Mouse (Mus musculus): ENCODE results near the gene Nos1ap. TPM values are rescaled to one million over a fixed set of nuclear protein-coding genes. Genes with fewer than 3 reads are reported as not detected.
A peak's percentile ranks its signal among the peaks of the same experiment; 100 is the strongest.

Nos1ap gene
- polyA plus RNA-seq, 1 experiment from 2014 or later: 14.2 TPM

- Histone ChIP-seq H3K27ac (no peak overlapping the region), H3K9me3 (no peaks in the 10 kb centered on the region), H3K4me1 (replicated peaks) (peaks cover 15% of the 10 kb centered on the region), H3K36me3 (no peaks in the 10 kb centered on the region), H3K4me3 (no peak overlapping the region), H3K27me3 (ENCODE audit: insufficient read depth, poor library complexity, severe bottlenecking) (no peaks in the 10 kb centered on the region)
- WGBS: 94% methylated on average over 7 of the region's 7 CpGs
- no peak for DNase-seq (ENCODE audit: low spot score)
Observed at GRCm38 (mm10) chr1:170368864-170369263, 220.8 kb downstream of the Nos1ap start.

DNA sequence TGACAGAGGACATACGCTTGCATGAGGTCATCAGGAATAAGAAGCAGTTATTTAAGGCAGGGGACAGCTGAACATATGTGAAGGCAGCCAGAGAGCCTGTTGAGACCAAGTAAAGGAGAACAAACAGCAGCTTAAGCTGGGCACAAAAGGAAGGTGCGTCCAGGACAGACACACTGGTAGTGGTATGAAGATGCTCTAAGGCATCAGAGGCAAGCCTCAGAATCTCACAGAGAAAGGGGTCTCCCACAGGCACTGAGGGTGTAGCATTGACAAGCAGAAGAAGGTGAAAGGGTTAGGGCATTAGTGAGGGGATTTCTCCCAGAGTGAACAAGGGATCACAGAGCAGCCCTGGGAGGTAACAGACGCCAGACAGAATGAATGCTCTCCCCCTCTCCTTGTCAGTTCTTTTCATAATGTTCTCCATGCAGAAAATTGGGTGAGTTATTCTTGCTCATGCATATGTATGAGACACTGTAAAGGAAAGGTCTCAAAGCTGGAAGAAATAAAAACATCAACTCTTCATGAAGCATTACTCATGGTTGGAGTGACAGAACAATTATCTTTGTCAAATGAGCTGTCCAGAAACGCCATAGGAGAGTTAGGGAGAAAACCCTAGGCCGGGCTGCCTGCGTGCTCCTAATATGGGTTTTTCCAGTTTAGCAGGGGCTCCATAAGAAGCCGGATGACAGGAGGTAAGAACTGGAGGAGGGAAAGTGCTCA is 222.5 kb downstream of the Nos1ap start:
- peak overlapping the region; percentile 67 for H3K27ac ChIP-seq
- H3K4me1 ChIP-seq (replicated peaks): peaks cover 15% of the 10 kb centered on the region
- H3K4me3 ChIP-seq: no peak overlapping the region
- no peaks in the 10 kb centered on the region for H3K27me3 ChIP-seq (ENCODE audit: insufficient read depth, poor library complexity, severe bottlenecking)
- DNase-seq (ENCODE audit: low spot score): no peak
- 48% methylated on average over 7 of the region's 7 CpGs for WGBS
- no peaks in the 10 kb centered on the region for H3K36me3 ChIP-seq
- H3K9me3 ChIP-seq: no peaks in the 10 kb centered on the region

DNA sequence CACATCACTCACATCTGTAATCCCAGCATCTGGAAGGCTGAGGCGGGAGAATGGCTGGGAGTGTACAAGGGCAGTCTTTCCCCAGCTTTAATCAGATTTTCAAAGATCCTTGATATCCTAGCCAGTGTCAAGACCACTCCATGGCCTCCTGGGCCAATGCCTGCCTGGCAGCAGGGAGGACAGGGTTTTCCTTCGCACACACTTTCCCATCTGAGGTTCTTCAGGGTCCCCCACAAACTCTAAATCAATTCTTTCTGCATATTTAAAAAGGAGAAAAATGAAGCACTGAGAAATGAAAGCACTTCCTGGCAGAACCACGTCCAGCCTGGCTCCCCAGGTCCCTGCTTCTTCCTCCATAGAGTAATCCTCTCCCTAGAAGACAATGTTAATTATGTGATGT is 225.9 kb downstream of the Nos1ap start:
- Histone ChIP-seq H3K4me1 (replicated peaks) (peaks cover 23% of the 10 kb centered on the region), H3K27ac (no peak overlapping the region), H3K9me3 (no peaks in the 10 kb centered on the region), H3K4me3 (no peak overlapping the region), H3K36me3 (no peaks in the 10 kb centered on the region), H3K27me3 (ENCODE audit: insufficient read depth, poor library complexity, severe bottlenecking) (no peaks in the 10 kb centered on the region)
- 86% methylated on average over 3 of the region's 3 CpGs for WGBS
- DNase-seq (ENCODE audit: low spot score): no peak

GRCm38 (mm10) chr1:170360183-170360915 is 229.3 kb downstream of the Nos1ap start:
- WGBS: 60% methylated on average over 10 of the region's 10 CpGs
- DNase-seq (ENCODE audit: low spot score): no peak

DNA sequence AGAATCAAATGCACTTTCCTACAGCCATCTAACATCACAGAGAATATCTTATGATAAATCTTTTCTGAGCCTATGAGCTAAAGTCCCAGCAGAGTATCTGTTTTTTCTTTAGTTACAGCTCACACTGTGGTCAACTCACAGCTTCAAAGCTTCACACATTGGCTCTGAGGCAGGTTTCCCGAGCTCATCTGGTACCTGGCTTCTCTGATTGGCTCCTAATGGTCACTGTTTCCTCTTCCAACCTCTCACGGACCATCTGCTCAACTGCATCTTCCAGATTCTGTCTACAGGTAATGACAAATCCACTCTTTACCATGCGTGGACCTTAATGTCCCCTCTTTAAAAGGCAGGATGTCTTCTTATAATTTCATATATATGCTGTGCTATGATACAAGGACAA is 236.3 kb downstream of the Nos1ap start:
- WGBS: 79% methylated on average over 3 of the region's 3 CpGs

More at GRCm38 (mm10) chr1:170360183-170360915, 229.3 kb downstream of the Nos1ap start:
- Histone ChIP-seq H3K9me3 (no peaks in the 10 kb centered on the region), H3K4me3 (no peak overlapping the region), H3K36me3 (no peaks in the 10 kb centered on the region), H3K27me3 (ENCODE audit: insufficient read depth, poor library complexity, severe bottlenecking) (no peaks in the 10 kb centered on the region), H3K27ac (no peak overlapping the region), H3K4me1 (replicated peaks) (peaks cover 7% of the 10 kb centered on the region)

DNA sequence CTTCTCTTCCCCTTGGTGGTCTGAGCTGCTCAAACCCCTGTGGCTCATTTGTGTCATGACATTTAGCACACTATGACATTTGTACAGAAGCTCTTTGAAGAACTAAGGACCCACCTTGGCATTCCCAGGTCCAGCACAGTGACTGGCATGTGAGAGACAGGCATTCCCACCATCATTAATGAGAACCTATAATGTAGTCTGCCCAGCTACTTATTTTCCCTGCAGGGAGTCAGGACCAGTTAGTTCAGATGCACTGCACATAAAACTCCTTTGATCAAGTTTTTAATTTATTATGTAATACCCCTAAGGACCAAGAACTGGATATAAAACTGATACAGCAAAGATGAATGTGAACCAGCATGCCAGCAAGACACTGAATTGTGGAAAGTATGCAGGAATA is 238.6 kb downstream of the Nos1ap start:
- DNase-seq (ENCODE audit: low spot score): no peak
- Histone ChIP-seq H3K9me3 (no peaks in the 10 kb centered on the region), H3K27me3 (ENCODE audit: insufficient read depth, poor library complexity, severe bottlenecking) (no peaks in the 10 kb centered on the region), H3K4me3 (no peak overlapping the region), H3K27ac (no peak overlapping the region), H3K36me3 (no peaks in the 10 kb centered on the region), H3K4me1 (replicated peaks) (no peaks in the 10 kb centered on the region)

More for the DNA sequence above, 236.3 kb downstream of the Nos1ap start:
- no peak overlapping the region for H3K27ac ChIP-seq
- no peak for DNase-seq (ENCODE audit: low spot score)
- no peaks in the 10 kb centered on the region for H3K27me3 ChIP-seq (ENCODE audit: insufficient read depth, poor library complexity, severe bottlenecking)
- no peaks in the 10 kb centered on the region for H3K36me3 ChIP-seq
- H3K4me1 ChIP-seq (replicated peaks): no peaks in the 10 kb centered on the region
- H3K9me3 ChIP-seq: no peaks in the 10 kb centered on the region
- no peak overlapping the region for H3K4me3 ChIP-seq

DNA sequence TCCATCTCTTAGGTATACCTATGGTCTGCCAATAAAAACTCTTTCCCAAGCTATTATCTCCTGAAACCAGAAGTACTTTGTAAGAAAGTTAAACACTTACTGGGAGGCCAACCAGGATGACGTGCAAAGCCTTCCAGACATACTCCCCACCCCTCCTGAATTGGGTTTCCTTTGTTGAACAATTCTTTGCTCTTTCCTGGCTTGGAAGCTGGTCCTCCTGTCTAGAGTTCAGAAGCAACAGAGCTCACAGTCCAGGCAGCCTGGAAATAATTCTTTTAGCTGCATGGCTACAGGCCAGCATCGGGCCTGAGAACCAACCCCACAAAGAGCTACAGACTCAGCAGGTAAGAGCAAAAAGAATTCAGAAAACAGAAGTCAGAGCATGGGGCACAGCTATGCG is 243.4 kb downstream of the Nos1ap start:
- H3K4me3 ChIP-seq: no peak overlapping the region
- H3K4me1 ChIP-seq (replicated peaks): no peaks in the 10 kb centered on the region
- 87% methylated on average over 3 of the region's 3 CpGs for WGBS
- H3K9me3 ChIP-seq: no peaks in the 10 kb centered on the region
- no peaks in the 10 kb centered on the region for H3K36me3 ChIP-seq
- no peaks in the 10 kb centered on the region for H3K27me3 ChIP-seq (ENCODE audit: insufficient read depth, poor library complexity, severe bottlenecking)
- no peak for DNase-seq (ENCODE audit: low spot score)
- no peak overlapping the region for H3K27ac ChIP-seq

- no peaks in the 10 kb centered on the region for H3K27me3 ChIP-seq (ENCODE audit: insufficient read depth, poor library complexity, severe bottlenecking)
- H3K4me3 ChIP-seq: no peak overlapping the region
- H3K9me3 ChIP-seq: no peaks in the 10 kb centered on the region
- 97% methylated on average over 4 of the region's 4 CpGs for WGBS
- H3K36me3 ChIP-seq: no peaks in the 10 kb centered on the region
- no peak overlapping the region for H3K27ac ChIP-seq
- no peak for DNase-seq (ENCODE audit: low spot score)
- H3K4me1 ChIP-seq (replicated peaks): no peaks in the 10 kb centered on the region
Observed at GRCm38 (mm10) chr1:170343906-170344305, 245.8 kb downstream of the Nos1ap start.

DNA sequence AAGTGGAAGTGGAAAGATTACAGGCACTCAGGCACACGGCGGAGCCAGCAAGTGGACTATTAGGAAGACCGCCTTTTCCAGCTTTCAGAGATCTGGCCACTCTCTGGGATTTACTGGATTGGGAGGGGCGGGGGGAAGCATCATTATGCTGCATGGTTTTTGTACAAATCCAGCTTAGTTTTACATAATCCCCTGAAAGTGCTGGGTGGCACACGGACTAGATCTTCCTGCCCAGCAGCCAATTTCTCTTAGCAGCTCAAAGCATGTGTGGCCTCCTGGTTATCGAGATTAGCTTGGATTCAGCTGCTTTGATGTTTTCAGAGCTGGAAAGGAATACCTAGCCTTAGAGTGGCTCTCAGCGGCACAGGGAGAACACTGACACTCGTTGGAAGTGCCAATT is 246.6 kb downstream of the Nos1ap start:
- DNase-seq (ENCODE audit: low spot score): no peak
- Histone ChIP-seq H3K4me3 (no peak overlapping the region), H3K27me3 (ENCODE audit: insufficient read depth, poor library complexity, severe bottlenecking) (no peaks in the 10 kb centered on the region), H3K36me3 (no peaks in the 10 kb centered on the region), H3K4me1 (replicated peaks) (no peaks in the 10 kb centered on the region), H3K9me3 (no peaks in the 10 kb centered on the region), H3K27ac (no peak overlapping the region)
- 81% methylated on average over 8 of the region's 8 CpGs for WGBS

GRCm38 (mm10) chr1:170339943-170340342 is 249.7 kb downstream of the Nos1ap start:
- H3K4me1 ChIP-seq (replicated peaks): no peaks in the 10 kb centered on the region
- no peak overlapping the region for H3K27ac ChIP-seq
- H3K4me3 ChIP-seq: no peak overlapping the region
- DNase-seq (ENCODE audit: low spot score): no peak
- WGBS: 96% methylated on average over 3 of the region's 3 CpGs
- H3K36me3 ChIP-seq: no peaks in the 10 kb centered on the region
- no peaks in the 10 kb centered on the region for H3K27me3 ChIP-seq (ENCODE audit: insufficient read depth, poor library complexity, severe bottlenecking)
- no peaks in the 10 kb centered on the region for H3K9me3 ChIP-seq

DNA sequence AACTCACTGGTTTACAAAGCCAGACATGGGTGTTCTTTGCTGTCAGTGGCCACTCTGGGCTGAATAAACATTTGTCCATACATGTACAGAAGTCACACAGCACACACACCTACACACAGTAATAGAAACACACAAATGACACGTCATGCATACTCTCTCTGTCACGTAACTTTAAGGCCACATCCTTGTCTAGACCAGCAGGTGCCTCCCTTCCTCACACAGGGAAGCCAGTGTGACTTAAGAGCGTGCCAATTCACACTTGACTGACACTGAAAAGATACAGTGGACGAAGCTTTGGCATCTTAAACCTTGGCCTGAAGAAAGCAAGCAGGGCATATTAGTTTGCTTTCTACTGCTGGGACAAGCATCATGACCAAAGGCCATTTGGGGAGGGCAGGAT is 256.9 kb downstream of the Nos1ap start:
- H3K9me3 ChIP-seq: no peaks in the 10 kb centered on the region
- WGBS: 78% methylated on average over 4 of the region's 4 CpGs

GRCm38 (mm10) chr1:170331926-170332325 is 257.7 kb downstream of the Nos1ap start:
- WGBS: 75% methylated on average over 6 of the region's 6 CpGs

More for the DNA sequence above, 256.9 kb downstream of the Nos1ap start:
- DNase-seq (ENCODE audit: low spot score): no peak
- H3K27me3 ChIP-seq (ENCODE audit: insufficient read depth, poor library complexity, severe bottlenecking): no peaks in the 10 kb centered on the region
- no peak overlapping the region for H3K27ac ChIP-seq
- no peaks in the 10 kb centered on the region; the same call in 1 of the 2 replicates for H3K36me3 ChIP-seq
- no peak overlapping the region for H3K4me3 ChIP-seq
- 0 out of 2 replicates have a peak, but pooled peaks cover 3% of the 10 kb centered on the region for H3K4me1 ChIP-seq (replicated peaks)

GRCm38 (mm10) chr1:170325277-170325676 is 264.4 kb downstream of the Nos1ap start:
- Histone ChIP-seq H3K27me3 (ENCODE audit: insufficient read depth, poor library complexity, severe bottlenecking) (no peaks in the 10 kb centered on the region), H3K4me3 (no peak overlapping the region), H3K36me3 (no peaks in the 10 kb centered on the region; the same call in 1 of the 2 replicates), H3K4me1 (replicated peaks) (no peaks in the 10 kb centered on the region), H3K9me3 (no peaks in the 10 kb centered on the region), H3K27ac (no peak overlapping the region)
- no peak for DNase-seq (ENCODE audit: low spot score)
- WGBS: 93% methylated on average over 4 of the region's 4 CpGs

More at GRCm38 (mm10) chr1:170331926-170332325, 257.7 kb downstream of the Nos1ap start:
- H3K36me3 ChIP-seq: no peaks in the 10 kb centered on the region; the same call in 1 of the 2 replicates
- 0 out of 2 replicates have a peak, but pooled peaks cover 3% of the 10 kb centered on the region for H3K4me1 ChIP-seq (replicated peaks)
- H3K27ac ChIP-seq: no peak overlapping the region
- H3K27me3 ChIP-seq (ENCODE audit: insufficient read depth, poor library complexity, severe bottlenecking): no peaks in the 10 kb centered on the region
- no peak for DNase-seq (ENCODE audit: low spot score)
- no peaks in the 10 kb centered on the region for H3K9me3 ChIP-seq
- no peak overlapping the region for H3K4me3 ChIP-seq

All from hindbrain, embryonic 10.5 days (tissue).